Mouse (Mus musculus): ENCODE measurements around the gene P3h3. TPM values are rescaled to one million over a fixed set of nuclear protein-coding genes. Genes with fewer than 3 reads are reported as not detected.
"Not testable (repeated sequence)": the region's sequence is repeated elsewhere in the genome, so short reads cannot be mapped to it uniquely, and the experiment has no call there.

Gene P3h3
- total RNA-seq (2021) = 10 to 100 TPM; 21.7 to 24.5 TPM
- long read RNA-seq, experiment 1, transcript P3h3-201 (15 exons, 2,850 nt) = major isoform, 27 of 37 reads
- long read RNA-seq, experiment 1, partial matches to known transcripts = 4 of 37 reads
- long read RNA-seq, experiment 1, other reads (novel, unspliced or antisense) = 6 of 37 reads
- long read RNA-seq, experiment 2, transcript P3h3-201 (15 exons, 2,850 nt) = major isoform, 15 of 16 reads
- long read RNA-seq, experiment 2, partial matches to known transcripts = 0 of 16 reads
- long read RNA-seq, experiment 2, other reads (novel, unspliced or antisense) = 1 of 16 reads

DNA sequence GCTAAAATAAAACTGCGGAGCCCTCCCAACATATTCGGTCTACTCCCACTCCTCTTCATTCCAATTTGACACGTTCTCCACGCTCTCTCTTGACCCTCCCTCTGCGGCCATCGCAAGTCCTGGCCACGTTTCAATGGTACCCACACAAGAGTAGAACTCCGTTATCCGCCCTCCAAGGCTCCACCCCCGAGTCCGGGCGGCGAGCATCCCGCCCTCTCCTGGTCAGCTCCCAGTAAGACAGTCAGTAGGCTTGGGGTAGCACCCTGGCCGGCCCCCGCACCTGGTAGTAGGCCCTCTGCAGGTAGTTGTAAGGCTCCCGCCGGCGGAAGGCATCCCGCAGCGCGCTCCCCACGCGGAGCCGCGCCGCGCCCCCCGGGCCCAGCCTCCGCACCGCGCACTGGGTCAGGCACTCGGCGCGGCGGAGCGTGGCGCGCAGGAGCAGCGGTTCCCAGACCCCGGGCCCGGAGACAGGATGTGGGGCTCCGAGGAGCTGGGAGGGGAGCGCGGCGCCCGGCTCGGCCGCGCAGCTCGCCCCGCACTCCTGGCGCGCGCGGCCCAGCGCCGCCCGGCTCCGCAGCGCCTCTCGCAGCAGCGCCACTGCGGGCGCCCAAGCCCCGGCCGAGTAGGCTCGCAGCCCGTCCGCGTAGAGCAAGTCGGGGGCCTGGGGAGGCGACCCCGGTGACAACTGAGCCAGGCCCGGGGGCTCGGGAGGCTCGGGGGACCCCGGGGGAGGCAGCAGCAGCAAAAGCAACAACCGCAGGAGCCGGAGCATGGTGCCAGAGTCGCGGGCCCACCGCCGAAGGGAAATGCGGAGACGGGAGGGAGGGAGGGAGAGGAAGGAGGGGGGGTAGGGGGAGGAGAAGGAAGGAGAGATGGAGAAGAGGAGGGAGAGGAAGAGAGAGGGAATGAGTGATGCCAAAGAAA lies at the start of gene P3h3:
P3h3 (minus strand) TSS at position 837 of the 924 bp plus-strand sequence.
- DNase-seq = peak; percentile 83 to 88

DNA sequence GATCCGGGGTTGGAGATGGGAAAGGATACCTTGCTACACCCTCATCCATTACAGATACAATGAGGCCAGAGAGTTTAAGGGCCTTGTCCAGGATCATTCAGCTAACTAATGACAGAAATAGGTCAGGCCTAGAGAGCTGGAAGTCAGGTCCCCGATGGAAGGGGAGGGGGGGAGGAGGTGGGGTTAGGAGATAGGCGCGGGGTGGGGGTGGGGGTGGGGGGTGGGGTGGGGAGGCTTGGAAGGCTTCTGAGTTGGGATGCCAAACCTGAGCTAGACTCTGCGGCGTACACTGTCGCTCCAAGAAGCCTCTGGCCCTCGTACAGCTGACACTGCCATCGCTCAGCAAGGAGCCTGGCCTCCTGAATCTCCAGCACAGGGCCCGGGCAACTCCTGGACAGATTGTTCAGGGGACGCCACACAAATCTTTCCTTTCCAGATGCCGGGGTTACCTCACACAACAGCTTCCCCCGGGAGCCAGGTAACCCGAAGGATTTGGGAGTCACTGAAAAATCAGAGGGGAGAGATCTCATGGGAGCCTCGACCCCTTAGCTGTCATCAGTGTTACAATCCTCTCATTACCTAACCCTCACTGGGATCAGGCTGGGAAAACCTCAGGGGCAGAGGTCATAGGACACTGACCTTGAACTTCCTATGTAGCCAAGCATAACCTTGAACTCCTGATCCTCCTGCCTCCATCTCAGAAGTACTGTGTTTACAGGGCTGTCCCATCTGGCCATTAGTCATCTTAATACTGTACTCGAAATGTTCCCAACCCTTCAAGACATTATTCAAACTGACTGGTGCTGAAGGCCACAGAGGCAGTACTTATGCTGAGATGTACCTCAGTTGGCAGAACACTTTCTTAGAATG lies 47.7 kb upstream of the P3h3 start:
- DNase-seq = no peak

DNA sequence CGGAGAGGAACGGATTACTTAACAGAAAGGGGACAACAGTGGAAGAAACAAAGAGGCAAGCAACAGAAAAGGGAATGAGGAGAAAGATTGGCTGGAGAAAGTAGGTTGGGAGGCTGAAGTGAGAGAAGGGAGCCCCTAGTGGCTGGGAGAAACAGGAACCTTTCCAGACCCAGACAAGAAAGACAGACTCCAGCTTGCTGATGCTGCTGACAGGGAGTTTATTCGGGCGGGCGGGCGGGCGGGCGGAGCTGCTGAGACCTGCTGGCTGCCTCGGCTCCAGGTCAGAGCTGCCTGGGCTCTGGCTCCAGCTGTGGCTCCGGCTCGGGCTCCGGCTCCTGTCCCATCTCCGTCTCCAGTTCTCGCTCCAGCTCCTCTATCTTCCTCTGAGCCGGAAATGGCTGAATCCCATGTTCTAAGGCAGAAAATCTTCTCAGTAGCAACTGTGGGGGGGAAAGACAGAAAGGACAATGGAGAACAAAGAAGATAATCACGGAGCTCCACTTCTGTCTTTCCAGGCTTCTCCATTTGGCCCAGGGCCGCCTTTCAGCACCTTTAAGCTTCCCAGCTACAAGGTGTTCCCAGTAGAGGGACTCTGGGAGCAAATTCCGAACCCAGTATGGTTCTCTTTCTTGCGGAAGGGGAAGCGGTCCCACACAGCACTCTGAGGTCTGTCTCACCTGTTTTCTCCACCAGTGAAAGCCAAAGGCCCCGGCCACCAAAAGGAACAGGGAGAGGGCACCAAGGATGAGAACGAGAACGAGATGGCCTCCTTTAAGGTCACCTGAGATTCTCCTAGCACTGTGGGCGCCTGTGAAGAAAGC lies 46.8 kb upstream of the P3h3 start:
- DNase-seq = peak; percentile 51 to 82

DNA sequence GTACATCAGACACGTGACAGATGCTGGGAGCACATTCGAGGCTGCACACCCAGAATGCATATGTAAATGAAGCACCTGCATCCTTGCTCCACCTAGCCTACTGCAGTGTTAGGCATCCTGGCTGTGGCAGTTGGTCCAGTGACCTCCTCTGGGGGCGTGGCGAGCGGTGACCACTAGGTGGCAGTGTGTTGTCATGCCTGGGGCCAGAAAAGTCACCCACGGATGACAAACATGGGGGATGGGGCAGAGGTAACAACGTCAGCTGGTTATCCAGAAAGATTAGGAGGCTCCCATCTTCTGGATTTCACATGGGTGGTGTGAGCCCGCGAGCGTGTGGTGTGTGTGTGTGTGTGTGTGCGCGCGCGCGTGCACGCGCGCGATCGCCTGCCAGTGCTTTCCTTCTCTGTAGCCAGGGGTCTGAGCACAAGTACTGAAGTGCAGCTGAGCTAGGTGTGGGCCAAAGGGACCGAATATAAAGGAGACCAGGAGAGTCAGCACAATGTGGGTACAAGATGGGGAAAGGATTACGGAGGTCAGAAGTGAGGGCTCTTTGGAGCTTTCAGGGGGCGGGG lies 46.1 kb upstream of the P3h3 start:
- peak; percentile 97 for DNase-seq

DNA sequence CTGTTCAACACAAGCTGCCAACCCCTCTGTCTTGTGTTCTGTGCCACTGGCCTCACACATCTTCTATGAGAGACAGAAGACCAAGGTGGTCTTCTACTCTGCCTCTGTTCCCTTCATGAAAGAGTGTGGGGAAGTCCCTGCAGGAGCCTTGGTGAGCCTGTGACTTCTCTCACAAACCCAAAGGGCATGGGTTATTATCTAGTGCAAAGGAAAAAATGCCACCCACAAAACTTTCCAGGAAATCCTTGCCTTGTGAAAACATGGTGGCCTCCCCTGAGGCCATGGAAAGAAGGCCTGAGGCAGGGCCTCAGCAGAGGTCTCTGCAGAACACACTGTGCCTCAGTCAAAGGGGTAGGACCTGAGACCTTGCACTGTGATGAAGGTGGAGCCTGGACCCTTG lies 44.3 kb upstream of the P3h3 start:
- no peak for DNase-seq

DNA sequence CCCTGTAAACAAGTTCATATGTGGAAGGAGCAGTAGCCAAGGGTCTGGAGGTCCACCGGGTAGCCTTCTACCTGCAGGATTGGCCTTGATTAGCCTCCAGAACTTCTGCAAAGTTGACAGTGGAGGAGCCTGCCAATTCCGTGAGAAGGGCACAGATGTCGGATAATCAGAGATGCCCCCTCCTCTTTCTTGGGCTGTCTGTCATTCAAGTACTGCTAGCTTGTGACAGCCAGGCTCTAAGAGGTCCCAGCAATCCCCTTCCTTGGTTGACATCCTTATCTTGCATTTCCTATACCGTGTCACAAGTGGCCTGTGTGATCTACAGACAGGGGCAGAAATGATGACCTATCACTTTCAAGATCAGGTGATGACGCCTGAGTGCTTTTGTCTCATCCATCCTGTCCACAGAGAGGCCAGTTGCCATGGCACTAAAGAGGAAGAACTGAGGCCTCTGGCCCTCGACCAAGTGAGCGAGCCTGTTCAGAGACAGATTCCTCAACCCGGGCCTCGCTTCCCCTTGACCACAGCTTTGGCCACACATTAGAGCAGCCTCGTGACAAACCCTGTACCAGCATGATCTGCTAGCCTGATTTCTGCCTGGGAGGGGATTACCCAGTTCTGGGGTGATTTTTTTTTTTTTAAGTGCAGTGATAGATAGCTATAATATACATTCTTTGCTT lies 43.4 kb upstream of the P3h3 start:
- DNase-seq = no peak

DNA sequence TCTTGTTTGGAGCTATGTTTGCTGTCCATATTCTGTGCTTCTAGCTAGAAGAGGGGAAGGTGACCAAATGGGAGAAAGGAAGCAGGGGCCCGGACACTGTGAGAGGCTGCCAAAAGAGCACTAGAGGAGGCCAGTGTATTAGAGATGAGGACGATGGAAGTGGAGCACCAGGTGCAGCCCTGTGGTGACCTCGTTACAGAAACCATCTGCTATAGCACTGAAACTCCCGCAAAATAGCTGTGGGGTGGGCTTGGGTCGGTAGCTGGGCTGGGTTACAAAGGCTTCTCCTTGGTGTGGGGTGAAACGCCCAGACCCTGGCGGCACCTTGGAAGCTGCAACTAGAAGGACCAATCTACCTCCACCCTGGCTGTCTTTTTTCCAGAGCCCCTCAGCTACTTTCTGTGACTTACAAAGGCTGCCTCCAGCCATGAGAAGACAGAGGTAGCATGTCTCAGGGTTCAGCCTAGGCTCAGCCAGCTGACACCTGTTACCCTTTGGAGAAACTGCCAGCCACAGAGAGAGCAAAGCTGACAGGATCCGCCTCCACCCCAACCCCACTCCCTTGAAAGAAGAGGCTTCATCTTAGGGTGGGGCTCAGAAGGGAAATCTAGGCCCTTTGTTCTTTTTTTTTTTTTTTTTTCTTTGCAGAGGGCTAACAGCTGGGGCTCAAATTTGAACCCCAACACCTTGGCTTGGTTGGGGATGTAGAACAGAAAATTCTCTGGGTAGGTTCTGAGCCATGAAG lies 42.7 kb upstream of the P3h3 start:
- no peak for DNase-seq

DNA sequence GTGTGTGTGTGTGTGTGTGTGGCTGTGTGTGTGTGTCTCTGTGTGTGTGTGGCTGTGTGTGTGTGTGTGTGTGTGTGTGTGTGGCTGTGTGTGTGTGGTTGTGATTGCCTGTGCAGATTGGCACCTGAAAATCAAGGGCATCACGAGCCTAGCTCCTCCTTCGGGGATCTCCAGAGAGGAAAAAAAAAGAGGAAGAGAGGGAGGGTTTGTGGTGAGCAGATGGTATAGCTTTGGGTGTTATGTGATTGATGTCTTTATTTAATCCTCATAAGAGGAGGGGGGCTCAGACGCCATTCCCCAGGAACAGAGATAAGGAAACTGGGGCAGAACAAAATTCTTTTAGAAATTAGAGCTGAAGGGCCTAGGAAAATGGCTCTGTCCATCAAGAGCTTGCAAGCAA lies 40.8 kb upstream of the P3h3 start:
- no peak for DNase-seq

DNA sequence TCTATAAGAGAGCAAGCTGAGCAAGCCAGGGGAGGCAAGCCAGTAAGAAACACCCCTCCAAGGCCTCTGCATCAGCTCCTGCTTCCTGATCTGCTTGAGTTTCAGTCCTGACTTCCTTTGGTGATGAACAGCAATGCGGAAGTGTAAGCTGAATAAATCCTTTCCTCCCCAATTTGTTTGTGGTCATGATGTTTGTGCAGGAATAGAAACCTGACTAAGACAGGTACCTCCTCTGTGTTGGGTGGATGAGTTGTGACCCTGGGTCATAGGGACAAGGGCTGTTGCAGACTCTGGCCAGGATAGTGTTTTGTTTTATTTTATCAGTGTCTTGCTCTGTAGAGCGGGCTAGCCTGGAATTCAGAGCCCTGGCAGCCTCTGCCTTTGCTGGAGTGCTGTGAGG lies 36.6 kb upstream of the P3h3 start:
- not testable (repeated sequence) for DNase-seq

DNA sequence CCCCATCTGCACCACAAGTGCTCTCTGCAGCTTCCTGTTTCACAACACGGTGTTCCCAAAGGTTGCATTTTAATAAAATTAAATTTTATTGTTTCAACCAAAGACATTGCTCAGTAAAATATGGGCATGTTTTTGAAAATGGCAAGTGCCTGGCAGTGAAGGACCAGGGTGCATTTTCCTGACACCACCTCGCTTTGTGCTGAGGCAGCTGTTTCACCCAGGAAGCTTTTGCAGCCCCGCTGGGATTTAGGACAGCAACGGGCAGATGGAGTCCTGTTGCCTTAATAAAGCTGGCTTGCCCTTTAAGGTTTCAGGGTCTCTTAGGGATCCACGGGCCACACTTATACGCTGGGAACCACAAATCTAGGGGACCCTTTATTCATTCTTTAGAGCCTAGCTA lies 33.4 kb upstream of the P3h3 start:
- no peak for DNase-seq

DNA sequence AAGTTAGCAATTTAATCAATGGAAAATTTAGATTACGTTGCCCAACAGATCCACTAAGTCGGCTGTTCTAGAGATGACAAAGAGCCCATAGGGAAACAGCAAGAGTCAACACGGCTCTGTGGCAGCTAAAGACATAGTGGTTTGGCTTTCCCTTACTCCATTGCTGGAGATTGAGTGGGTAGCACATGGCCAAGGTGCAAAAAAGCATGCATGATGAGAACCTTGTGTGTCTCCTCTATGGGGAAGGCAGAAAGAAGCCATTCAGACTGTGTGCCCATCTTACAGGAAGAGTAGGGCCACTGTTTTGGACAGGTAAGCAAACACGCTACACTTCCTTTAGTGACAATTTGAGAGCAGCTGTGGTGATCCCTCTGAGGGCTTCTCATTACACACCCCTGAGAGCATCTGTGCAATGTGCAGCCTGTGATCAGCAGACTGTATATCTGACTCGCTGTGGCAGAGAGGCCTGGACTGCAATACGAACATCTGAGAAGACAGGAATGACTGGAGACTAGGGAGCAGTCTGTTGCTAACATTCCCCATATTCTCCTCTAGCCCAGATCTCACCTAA lies 31.1 kb upstream of the P3h3 start:
- DNase-seq = no peak

DNA sequence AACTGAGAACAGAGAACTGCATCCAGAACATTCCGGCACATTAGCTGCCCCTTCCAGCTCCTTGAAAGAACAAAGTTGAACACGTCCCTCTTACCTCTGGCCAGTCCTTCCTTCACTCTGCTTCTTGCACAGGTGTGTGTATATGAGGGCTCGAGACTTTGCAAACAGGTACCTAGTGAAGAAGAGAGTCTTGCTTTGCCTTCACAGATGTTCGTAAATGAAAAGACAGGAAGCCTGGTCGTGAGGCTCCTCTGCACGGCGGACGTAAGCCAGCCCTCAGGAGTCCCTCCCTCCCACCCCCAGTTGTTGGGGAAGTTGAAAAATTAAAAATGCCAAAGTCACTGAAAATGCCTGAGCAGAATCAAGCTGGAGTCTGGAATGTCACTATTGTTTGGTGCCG lies 30.4 kb upstream of the P3h3 start, which contains the start of gene Cd4:
Cd4 (minus strand) TSS at position 236 of the 400 bp plus-strand sequence.
- DNase-seq = no peak

DNA sequence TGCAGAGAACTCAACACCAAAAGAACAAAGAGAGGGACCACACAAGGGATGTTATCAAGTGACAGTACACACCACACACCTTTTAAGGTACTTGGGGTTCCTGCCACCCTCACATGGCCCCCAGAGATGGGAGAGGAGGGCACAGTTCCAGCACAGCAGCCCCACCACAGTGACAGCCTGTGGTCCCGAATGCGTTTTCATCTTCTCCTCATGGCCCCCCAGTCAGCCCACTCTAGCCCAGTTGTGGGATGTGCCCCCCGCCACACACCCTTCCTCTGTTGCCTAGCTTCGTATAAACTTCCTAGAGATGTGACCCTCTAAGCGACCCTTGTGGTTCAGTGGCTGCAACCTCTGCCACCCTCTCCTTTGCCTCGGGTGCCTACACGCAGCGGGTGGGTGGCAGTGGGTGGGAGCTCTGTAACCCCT lies 28.4 kb upstream of the P3h3 start:
- no peak for DNase-seq

DNA sequence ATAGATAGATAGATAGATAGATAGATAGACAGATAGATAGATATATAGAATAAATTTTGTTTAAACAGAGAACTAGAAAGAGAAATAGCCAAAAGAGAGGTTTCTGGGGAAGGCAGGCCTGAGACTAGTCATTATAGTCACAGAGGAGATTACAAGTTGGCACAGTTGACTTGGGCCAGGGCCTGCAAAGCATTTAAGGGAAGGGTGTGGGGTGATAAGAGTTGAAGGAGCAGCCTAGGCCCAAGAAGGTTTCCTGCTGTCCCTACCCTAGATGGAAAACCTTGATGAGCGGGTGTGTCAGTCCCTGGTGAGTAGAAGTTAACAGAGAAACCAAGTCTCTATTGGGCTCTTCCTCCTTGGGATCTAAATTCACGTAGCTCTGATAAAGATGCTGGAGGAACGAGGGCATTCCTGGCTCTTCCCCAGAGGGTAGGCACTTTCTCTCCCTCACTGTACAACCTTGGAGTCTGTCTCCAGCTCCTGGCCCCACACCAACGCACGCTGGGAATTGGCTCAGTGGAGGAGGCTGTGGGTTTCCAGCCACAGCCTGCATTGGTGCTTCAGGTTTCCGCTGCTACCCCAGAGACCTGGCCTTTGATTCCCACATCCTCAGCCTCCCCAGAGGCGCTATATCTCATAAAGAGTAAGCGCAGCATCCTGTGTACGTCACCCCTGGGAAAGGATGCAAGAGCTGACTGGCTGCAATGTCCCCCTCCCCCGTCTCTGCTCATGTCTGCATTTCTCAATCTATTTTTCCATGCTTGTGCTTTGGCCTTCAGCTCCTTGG lies 27.4 kb upstream of the P3h3 start:
- DNase-seq = no peak

DNA sequence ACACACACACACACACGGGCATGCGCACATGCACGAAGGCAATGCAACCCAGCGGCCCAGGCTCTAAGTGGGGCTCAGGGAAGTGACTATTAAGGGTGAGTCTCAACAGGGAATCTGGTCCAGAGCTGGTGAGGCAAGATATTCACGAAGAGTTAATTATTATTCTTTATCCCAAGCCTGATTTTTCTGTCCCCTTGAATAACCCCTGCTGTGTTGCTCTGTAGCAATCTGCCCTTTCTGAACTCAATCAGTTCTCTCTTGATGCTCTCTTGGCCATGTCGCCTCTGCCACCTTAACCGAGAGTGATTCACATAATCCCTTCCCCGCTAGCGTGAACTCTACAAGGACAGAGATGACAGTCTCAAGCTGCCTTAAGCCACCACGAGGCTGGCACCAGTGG lies 25.8 kb upstream of the P3h3 start:
- DNase-seq = no peak

DNA sequence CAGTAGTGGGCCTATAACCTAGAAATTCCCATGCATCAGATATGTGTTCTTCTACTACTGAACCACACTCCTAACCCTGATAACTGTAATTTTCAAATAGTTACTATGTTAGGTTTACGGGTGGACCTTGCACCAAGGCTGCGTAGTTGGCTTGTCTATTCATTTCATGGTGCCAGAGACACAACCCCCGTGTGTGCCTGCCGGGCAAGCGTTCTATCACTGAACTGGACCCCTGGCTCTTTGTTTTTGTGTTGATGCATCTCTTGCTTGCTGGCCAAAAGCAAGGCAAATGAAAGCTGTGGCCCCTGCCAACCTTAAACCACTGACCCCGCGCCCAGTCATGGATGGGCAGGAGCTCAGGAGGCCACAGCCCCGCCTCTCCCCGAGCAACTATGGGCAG lies 24.3 kb upstream of the P3h3 start:
- DNase-seq = no peak

DNA sequence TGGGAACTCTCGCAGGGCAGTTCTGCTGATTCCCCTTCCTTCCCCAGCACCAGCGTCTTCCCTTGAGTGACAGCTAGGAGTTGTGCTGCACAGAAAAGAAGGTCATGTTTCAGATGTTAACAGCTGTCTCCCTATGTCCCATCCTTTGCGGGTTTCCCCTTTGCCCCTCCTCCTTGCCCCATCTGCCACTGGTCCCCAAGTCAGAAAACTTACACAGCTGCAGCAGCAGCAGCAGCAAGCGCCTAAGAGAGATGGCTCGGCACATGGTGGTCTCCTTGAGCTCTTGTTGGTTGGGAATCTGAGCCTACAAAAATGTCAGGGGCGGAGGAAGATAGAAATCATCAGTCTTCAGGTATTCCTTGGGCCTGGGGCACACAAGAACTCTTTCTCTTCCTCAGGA lies 21.8 kb upstream of the P3h3 start:
- DNase-seq = no peak

DNA sequence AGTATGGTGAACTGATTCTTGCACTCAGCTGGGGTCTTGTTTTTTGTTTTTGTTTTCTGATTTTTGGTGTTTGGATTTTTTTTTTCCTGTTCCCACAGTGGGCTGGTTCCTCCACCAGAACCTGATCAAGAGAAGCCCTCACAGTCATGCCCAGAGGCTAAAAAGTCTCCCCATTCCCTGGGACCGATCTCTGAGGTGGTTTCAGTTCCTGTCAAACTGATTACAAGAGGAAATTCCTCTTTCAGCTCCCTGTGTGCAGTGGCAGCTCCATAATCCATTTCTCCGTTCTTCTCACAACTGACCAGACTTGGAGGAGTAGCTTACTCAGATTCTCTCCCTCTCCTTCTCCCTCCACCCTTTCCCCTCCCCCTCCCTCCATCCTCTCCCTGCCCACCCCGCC lies 16.8 kb upstream of the P3h3 start:
- DNase-seq = no peak

DNA sequence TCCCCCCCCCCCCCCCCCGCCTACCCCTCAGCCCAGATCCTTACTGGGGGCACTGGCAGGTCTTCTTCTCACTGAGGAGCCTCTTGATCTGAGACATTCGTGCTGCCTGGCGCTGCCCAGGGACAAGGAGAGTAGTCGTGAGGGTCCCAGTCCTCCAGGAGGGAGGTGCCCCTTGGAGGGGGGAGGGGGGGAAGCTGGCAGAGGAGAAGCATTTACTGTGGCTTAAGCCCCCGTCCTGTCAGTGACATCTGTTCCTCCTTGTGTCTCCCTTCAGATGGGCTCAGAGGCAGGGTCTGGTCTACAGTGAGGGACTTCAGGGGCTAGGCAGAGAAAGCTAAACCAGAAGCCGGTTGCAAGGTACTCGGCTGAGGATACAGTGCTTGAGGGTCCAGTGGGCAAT lies 9.0 kb upstream of the P3h3 start:
- no peak for DNase-seq

Measured in adrenal gland, postnatal 36 days (tissue).